Mouse (Mus musculus) CD8-positive naive resting alpha-beta T cell, adult 2 months (primary cell): ENCODE data around the gene Asmt.

Source experiments
- DNase-seq, 2 experiments: peaks; one replicate each; pipeline ENCODE4 v3.0.0; 2022; ENCODE audit warnings: low read depth in 2 of 2, low spot score in 2 of 2

Asmt gene

GRCm38 (mm10) chrX:170672594-170673092, at the start of gene Asmt:
Gene Asmt (plus strand): TSS chrX:170672644.
- DNase-seq: no peak

- no peak for DNase-seq
These were observed 948 bp downstream of the Asmt start for GRCm38 (mm10) chrX:170673233-170673951.

- peak in 1 of 2 experiments; percentile 14 for DNase-seq
These were observed 1.9 kb downstream of the Asmt start for GRCm38 (mm10) chrX:170674229-170674771.

- peak in 1 of 2 experiments; percentile 27 for DNase-seq
These were observed 2.7 kb downstream of the Asmt start for GRCm38 (mm10) chrX:170674885-170675876.

- DNase-seq: no peak
These were observed 3.6 kb downstream of the Asmt start for GRCm38 (mm10) chrX:170675923-170676605.

GRCm38 (mm10) chrX:170676606-170677239, 4.3 kb downstream of the Asmt start:
- DNase-seq: no peak

GRCm38 (mm10) chrX:170677266-170677665, 4.8 kb downstream of the Asmt start:
- DNase-seq: no peak

- DNase-seq: no peak
These were observed 5.2 kb downstream of the Asmt start for GRCm38 (mm10) chrX:170677680-170678079.
